Mouse (Mus musculus): ENCODE results near the gene Gm2000. TPM values are rescaled to one million over a fixed set of nuclear protein-coding genes. Genes with fewer than 3 reads are reported as not detected.
"Not testable (repeated sequence)": the region's sequence is repeated elsewhere in the genome, so short reads cannot be mapped to it uniquely, and the experiment has no call there.

Gene Gm2000
- total and polyA plus RNA-seq, 2 experiments from 2014 or later: 414 to 980 TPM

- Histone ChIP-seq H3K27ac (ENCODE audit: low read depth, low read length) (no peak overlapping the region), H3K4me3 (ENCODE audit: low read depth, low read length) (no peak overlapping the region), H3K36me3 (ENCODE audit: insufficient read depth, low read length) (no peaks in the 10 kb centered on the region), H3K4me1 (ENCODE audit: insufficient read depth, low read length) (no peaks in the 10 kb centered on the region), H3K27me3 (ENCODE audit: insufficient read depth, low read length) (no peaks in the 10 kb centered on the region), H3K4me2 (ENCODE audit: low read depth, low read length, poor library complexity, severe bottlenecking) (no peak overlapping the region), H3K9me3 (ENCODE audit: low read length) (no peaks in the 10 kb centered on the region), H3K9ac (replicated peaks; ENCODE audit: low read length, poor library complexity, severe bottlenecking) (no peak overlapping the region)
- ATAC-seq (ENCODE audit: low FRiP score) (no peak), DNase-seq (ENCODE audit: low spot score) (no peak)
- WGBS: 87% methylated on average over 4 of the region's 4 CpGs
- no peak for TF ChIP-seq CTCF (IDR thresholded peaks at IDR 0.05)
These were observed 15.4 kb upstream of the Gm2000 start for GRCm38 (mm10) chr1:156350441-156350840.

GRCm38 (mm10) chr1:156352466-156352865, 13.4 kb upstream of the Gm2000 start:
- Histone ChIP-seq H3K9me3 (ENCODE audit: low read length) (no peaks in the 10 kb centered on the region), H3K27me3 (ENCODE audit: insufficient read depth, low read length) (no peaks in the 10 kb centered on the region), H3K9ac (replicated peaks; ENCODE audit: low read length, poor library complexity, severe bottlenecking) (no peak overlapping the region), H3K36me3 (ENCODE audit: insufficient read depth, low read length) (no peaks in the 10 kb centered on the region), H3K4me3 (ENCODE audit: low read depth, low read length) (no peak overlapping the region), H3K4me1 (ENCODE audit: insufficient read depth, low read length) (no peaks in the 10 kb centered on the region), H3K4me2 (ENCODE audit: low read depth, low read length, poor library complexity, severe bottlenecking) (no peak overlapping the region), H3K27ac (ENCODE audit: low read depth, low read length) (no peak overlapping the region)
- ATAC-seq (ENCODE audit: low FRiP score): no peak
- DNase-seq (ENCODE audit: low spot score): no peak
- WGBS: 92% methylated on average over 2 of the region's 2 CpGs
- TF ChIP-seq CTCF (IDR thresholded peaks at IDR 0.05): no peak

GRCm38 (mm10) chr1:156381217-156381616, 15.4 kb downstream of the Gm2000 start:
- Histone ChIP-seq H3K4me2 (ENCODE audit: low read depth, low read length, poor library complexity, severe bottlenecking) (no peak overlapping the region), H3K27me3 (ENCODE audit: insufficient read depth, low read length) (no peaks in the 10 kb centered on the region), H3K36me3 (ENCODE audit: insufficient read depth, low read length) (no peaks in the 10 kb centered on the region), H3K9me3 (ENCODE audit: low read length) (0 out of 2 replicates have a peak, but pooled peaks cover 2% of the 10 kb centered on the region), H3K9ac (replicated peaks; ENCODE audit: low read length, poor library complexity, severe bottlenecking) (no peak overlapping the region), H3K4me3 (ENCODE audit: low read depth, low read length) (no peak overlapping the region), H3K27ac (ENCODE audit: low read depth, low read length) (no peak overlapping the region), H3K4me1 (ENCODE audit: insufficient read depth, low read length) (no peaks in the 10 kb centered on the region)
- no peak for TF ChIP-seq CTCF (IDR thresholded peaks at IDR 0.05)
- WGBS: 87% methylated on average over 3 of the region's 3 CpGs
- ATAC-seq (ENCODE audit: low FRiP score) (no peak), DNase-seq (ENCODE audit: low spot score) (no peak)

- no peaks in the 10 kb centered on the region for H3K27me3 ChIP-seq (ENCODE audit: insufficient read depth, low read length)
- no peaks in the 10 kb centered on the region for H3K36me3 ChIP-seq (ENCODE audit: insufficient read depth, low read length)
- H3K4me2 ChIP-seq (ENCODE audit: low read depth, low read length, poor library complexity, severe bottlenecking): no peak overlapping the region
- H3K4me3 ChIP-seq (ENCODE audit: low read depth, low read length): no peak overlapping the region
- 91% methylated on average over 4 of the region's 4 CpGs for WGBS
- H3K4me1 ChIP-seq (ENCODE audit: insufficient read depth, low read length): no peaks in the 10 kb centered on the region
- H3K9ac ChIP-seq (replicated peaks; ENCODE audit: low read length, poor library complexity, severe bottlenecking): no peak overlapping the region
- no peak overlapping the region for H3K27ac ChIP-seq (ENCODE audit: low read depth, low read length)
- DNase-seq (ENCODE audit: low spot score) (no peak), ATAC-seq (ENCODE audit: low FRiP score) (no peak)
- TF ChIP-seq CTCF (IDR thresholded peaks at IDR 0.05): no peak
- 0 out of 2 replicates have a peak, but pooled peaks cover 2% of the 10 kb centered on the region for H3K9me3 ChIP-seq (ENCODE audit: low read length)
These were observed 20.4 kb downstream of the Gm2000 start for GRCm38 (mm10) chr1:156386232-156386631.

- no peak for ATAC-seq (ENCODE audit: low FRiP score)
- Histone ChIP-seq H3K9me3 (ENCODE audit: low read length) (0 out of 2 replicates have a peak, but pooled peaks cover 2% of the 10 kb centered on the region), H3K36me3 (ENCODE audit: insufficient read depth, low read length) (no peaks in the 10 kb centered on the region), H3K4me3 (ENCODE audit: low read depth, low read length) (no peak overlapping the region), H3K4me1 (ENCODE audit: insufficient read depth, low read length) (no peaks in the 10 kb centered on the region), H3K27ac (ENCODE audit: low read depth, low read length) (no peak overlapping the region), H3K27me3 (ENCODE audit: insufficient read depth, low read length) (no peaks in the 10 kb centered on the region), H3K4me2 (ENCODE audit: low read depth, low read length, poor library complexity, severe bottlenecking) (no peak overlapping the region), H3K9ac (replicated peaks; ENCODE audit: low read length, poor library complexity, severe bottlenecking) (no peak overlapping the region)
- 69% methylated on average over 3 of the region's 3 CpGs for WGBS
- no peak for DNase-seq (ENCODE audit: low spot score)
- no peak for TF ChIP-seq CTCF (IDR thresholded peaks at IDR 0.05)
These were observed 21.0 kb downstream of the Gm2000 start for GRCm38 (mm10) chr1:156386880-156387279.

- no peak overlapping the region for H3K9ac ChIP-seq (replicated peaks; ENCODE audit: low read length, poor library complexity, severe bottlenecking)
- WGBS: 87% methylated on average over 4 of the region's 4 CpGs
- no peak for TF ChIP-seq CTCF (IDR thresholded peaks at IDR 0.05)
These were observed 27.3 kb downstream of the Gm2000 start for GRCm38 (mm10) chr1:156393148-156393547.

GRCm38 (mm10) chr1:156400159-156400558, 34.3 kb downstream of the Gm2000 start:
- not testable (repeated sequence) for H3K9ac ChIP-seq (replicated peaks; ENCODE audit: low read length, poor library complexity, severe bottlenecking); DNase-seq (ENCODE audit: low spot score); H3K36me3 ChIP-seq (ENCODE audit: insufficient read depth, low read length); H3K9me3 ChIP-seq (ENCODE audit: low read length); H3K27ac ChIP-seq (ENCODE audit: low read depth, low read length); H3K4me1 ChIP-seq (ENCODE audit: insufficient read depth, low read length); H3K4me2 ChIP-seq (ENCODE audit: low read depth, low read length, poor library complexity, severe bottlenecking); ATAC-seq (ENCODE audit: low FRiP score); H3K4me3 ChIP-seq (ENCODE audit: low read depth, low read length); H3K27me3 ChIP-seq (ENCODE audit: insufficient read depth, low read length)
- 92% methylated on average over 3 of the region's 3 CpGs for WGBS

More at GRCm38 (mm10) chr1:156393148-156393547, 27.3 kb downstream of the Gm2000 start:
- H3K27me3 ChIP-seq (ENCODE audit: insufficient read depth, low read length): no peaks in the 10 kb centered on the region
- H3K27ac ChIP-seq (ENCODE audit: low read depth, low read length): no peak overlapping the region
- no peak overlapping the region for H3K4me3 ChIP-seq (ENCODE audit: low read depth, low read length)
- ATAC-seq (ENCODE audit: low FRiP score) (no peak), DNase-seq (ENCODE audit: low spot score) (no peak)
- no peak overlapping the region for H3K4me2 ChIP-seq (ENCODE audit: low read depth, low read length, poor library complexity, severe bottlenecking)
- no peaks in the 10 kb centered on the region for H3K9me3 ChIP-seq (ENCODE audit: low read length)
- H3K4me1 ChIP-seq (ENCODE audit: insufficient read depth, low read length): no peaks in the 10 kb centered on the region
- H3K36me3 ChIP-seq (ENCODE audit: insufficient read depth, low read length): no peaks in the 10 kb centered on the region
